Comparison of ENCODE assay signal across 25 mouse cellular contexts in the genomic region with DNA sequence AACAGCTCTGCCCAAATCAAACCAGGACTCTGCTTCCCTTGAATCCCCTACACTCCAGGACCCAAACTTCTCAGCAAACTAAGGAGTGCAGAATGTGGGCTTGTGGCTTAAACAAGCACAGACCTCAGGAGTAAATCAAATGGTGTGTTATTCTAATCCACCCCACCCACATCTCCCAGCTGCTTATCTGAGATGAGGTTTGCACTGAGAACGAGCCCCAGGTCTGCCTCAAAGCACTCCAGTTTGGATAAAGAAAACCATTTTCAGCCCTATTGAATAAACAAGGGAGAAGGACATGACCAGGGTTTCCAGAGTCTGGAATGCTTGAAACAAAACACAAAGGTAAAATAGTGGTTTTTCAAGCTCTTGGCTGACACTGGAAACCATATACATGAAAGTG.
A peak's percentile ranks its signal among the peaks of the same experiment; 100 is the strongest.
DNase-seq lines count a peak whose midpoint lies in the region; ATAC-seq and TF ChIP-seq lines count a peak whose summit lies in the region.
"Had no signal": no experiment of that assay in that cellular context is flagged by ENCODE, and none has a peak within 500 bp of the region (broad histone marks: within the 10 kb centered on the region; RNA-seq: fewer than 3 reads in every experiment).

No protein-coding gene starts in this region.

- in situ Hi-C loops in ES-E14 (cut with MboI; ENCODE audit: low sequenced_read_pairs in 2 of 2, unreplicated experiment in 2 of 2) = no loop called here

- H3K4me3 ChIP-seq in kidney, embryonic 15.5 days (replicated peaks) = no peak overlapping the region
- H3K4me3 ChIP-seq in ES-E14 (ENCODE audit: insufficient read depth in 1 of 2, low read depth in 1 of 2, low read length in 2 of 2, poor library complexity in 1 of 2, severe bottlenecking in 1 of 2) = no peak overlapping the region
- H3K4me3 ChIP-seq in stomach, embryonic 15.5 days (replicated peaks) = no peak overlapping the region
- no peak overlapping the region for H3K4me3 ChIP-seq in stomach, postnatal 0 days (ENCODE audit: low read depth, low read length)
- H3K4me3 ChIP-seq: embryonic facial prominence, embryonic 13.5 days; embryonic facial prominence, embryonic 15.5 days; erythroblast, embryonic 14.5 days; forebrain, embryonic 13.5 days; forebrain, embryonic 15.5 days had no signal

- 9% methylated on average over 1 of the region's 1 CpGs for WGBS in kidney, embryonic 15.5 days
- WGBS in stomach, embryonic 15.5 days = 7% methylated on average over 1 of the region's 1 CpGs
- WGBS in stomach, postnatal 0 days = 13% methylated on average over 1 of the region's 1 CpGs

- TF ChIP-seq EP300 in stomach, postnatal 0 days (optimal IDR thresholded peaks at IDR 0.05) = no peak

- H3K4me2 ChIP-seq in kidney, embryonic 15.5 days = no peak overlapping the region
- no peak overlapping the region for H3K4me2 ChIP-seq in stomach, embryonic 15.5 days
- no peak overlapping the region for H3K4me2 ChIP-seq in stomach, postnatal 0 days (replicated peaks; ENCODE audit: low read depth)
- H3K4me2 ChIP-seq: embryonic facial prominence, embryonic 13.5 days; embryonic facial prominence, embryonic 15.5 days; forebrain, embryonic 13.5 days; forebrain, embryonic 15.5 days had no signal

- 0 out of 2 replicates have a peak overlapping the region, but pooled peaks have one; percentile 0 for H3K27ac ChIP-seq in kidney, embryonic 15.5 days
- no peak overlapping the region for H3K27ac ChIP-seq in ES-E14 (ENCODE audit: insufficient read depth, low read depth, low read length, poor library complexity, severe bottlenecking)
- H3K27ac ChIP-seq in stomach, embryonic 15.5 days = no peak overlapping the region
- H3K27ac ChIP-seq in stomach, postnatal 0 days (replicated peaks) = no peak overlapping the region
- H3K27ac ChIP-seq: embryonic facial prominence, embryonic 13.5 days; embryonic facial prominence, embryonic 15.5 days; forebrain, embryonic 13.5 days; forebrain, embryonic 15.5 days had no signal

- H3K9me3 ChIP-seq in kidney, embryonic 15.5 days (replicated peaks) = no peaks in the 10 kb centered on the region
- no peaks in the 10 kb centered on the region for H3K9me3 ChIP-seq in ES-E14 (ENCODE audit: control insufficient read depth, insufficient read depth, low read depth, low read length)
- H3K9me3 ChIP-seq in stomach, embryonic 15.5 days = no peaks in the 10 kb centered on the region
- H3K9me3 ChIP-seq in stomach, postnatal 0 days (ENCODE audit: control insufficient read depth, low read length) = no peaks in the 10 kb centered on the region
- H3K9me3 ChIP-seq: embryonic facial prominence, embryonic 13.5 days; embryonic facial prominence, embryonic 15.5 days; forebrain, embryonic 13.5 days; forebrain, embryonic 15.5 days had no signal

- peaks cover 3% of the 10 kb centered on the region; the same call in 1 of the 2 replicates for H3K27me3 ChIP-seq in kidney, embryonic 15.5 days
- H3K27me3 ChIP-seq in stomach, embryonic 15.5 days (replicated peaks) = no peaks in the 10 kb centered on the region
- H3K27me3 ChIP-seq in stomach, postnatal 0 days (ENCODE audit: control insufficient read depth, insufficient read depth, low read length) = no peaks in the 10 kb centered on the region
- H3K27me3 ChIP-seq: embryonic facial prominence, embryonic 13.5 days; embryonic facial prominence, embryonic 15.5 days; forebrain, embryonic 15.5 days had no signal

- H3K9ac ChIP-seq in kidney, embryonic 15.5 days = no peak overlapping the region
- no peak overlapping the region for H3K9ac ChIP-seq in ES-E14 (ENCODE audit: insufficient read depth, low read depth, low read length, poor library complexity, severe bottlenecking)
- H3K9ac ChIP-seq in stomach, embryonic 15.5 days = no peak overlapping the region
- no peak overlapping the region for H3K9ac ChIP-seq in stomach, postnatal 0 days (ENCODE audit: low read length)
- H3K9ac ChIP-seq: embryonic facial prominence, embryonic 13.5 days; embryonic facial prominence, embryonic 15.5 days; forebrain, embryonic 13.5 days; forebrain, embryonic 15.5 days had no signal

- H3K36me3 ChIP-seq in kidney, embryonic 15.5 days = no peaks in the 10 kb centered on the region
- no peaks in the 10 kb centered on the region for H3K36me3 ChIP-seq in ES-E14 (ENCODE audit: control insufficient read depth, insufficient read depth, low read length, poor library complexity, severe bottlenecking)
- no peaks in the 10 kb centered on the region for H3K36me3 ChIP-seq in stomach, embryonic 15.5 days
- H3K36me3 ChIP-seq in stomach, postnatal 0 days (ENCODE audit: control insufficient read depth, insufficient read depth, low read length) = no peaks in the 10 kb centered on the region
- H3K36me3 ChIP-seq: embryonic facial prominence, embryonic 13.5 days; embryonic facial prominence, embryonic 15.5 days; forebrain, embryonic 15.5 days had no signal

- peaks cover 20% of the 10 kb centered on the region for H3K4me1 ChIP-seq in kidney, embryonic 15.5 days
- H3K4me1 ChIP-seq in ES-E14 (ENCODE audit: control insufficient read depth in 2 of 2, insufficient read depth in 2 of 2, low read length in 2 of 2, poor library complexity in 1 of 2) = no peaks in the 10 kb centered on the region
- H3K4me1 ChIP-seq in stomach, embryonic 15.5 days = no peaks in the 10 kb centered on the region
- peaks cover 4% of the 10 kb centered on the region; the same call in 1 of the 2 replicates for H3K4me1 ChIP-seq in stomach, postnatal 0 days (replicated peaks; ENCODE audit: control insufficient read depth, insufficient read depth)
- H3K4me1 ChIP-seq: embryonic facial prominence, embryonic 15.5 days had no signal

- TF ChIP-seq CTCF in stomach, postnatal 0 days (IDR thresholded peaks at IDR 0.05; ENCODE audit: low read depth) = no peak

- ATAC-seq in kidney, embryonic 15.5 days (replicated peaks; ENCODE audit: low FRiP score) = no peak
- ATAC-seq in stomach, embryonic 15.5 days (ENCODE audit: insufficient read depth, low FRiP score, low read depth) = peak; percentile 65
- no peak for ATAC-seq in stomach, postnatal 0 days (ENCODE audit: low FRiP score, low TSS enrichment)
- ATAC-seq in monocyte, adult 5-6 weeks (replicated peaks; ENCODE audit: insufficient number of reproducible peaks, low FRiP score, low TSS enrichment, poor library complexity, severe bottlenecking) = no peak
- ATAC-seq in erythroid progenitor cell, adult 5-6 weeks (replicated peaks; ENCODE audit: low FRiP score, poor library complexity, severe bottlenecking) = no peak
- ATAC-seq in frontal cortex, adult (ENCODE audit: low TSS enrichment) = no peak
- ATAC-seq: CD4-positive, CD25-positive, alpha-beta regulatory T cell, adult 4 months; forebrain, embryonic 13.5 days; forebrain, embryonic 15.5 days had no signal

- DNase-seq in kidney, postnatal 14 days = no peak
- no peak for DNase-seq in ES-E14 (ENCODE audit: low read depth, low spot score)
- DNase-seq in stomach, postnatal 0 days (ENCODE audit: low spot score) = peak; percentile 17
- DNase-seq: adrenal gland, adult 2 months; adrenal gland, postnatal 10 days; adrenal gland, postnatal 25 days; B cell, adult 2 months; cerebellum, adult 11 months; cerebellum, adult 18-20 months; cerebellum, adult 8-10 months; cerebellum, adult 9-11 months; cerebellum, postnatal 14 days; cerebellum, postnatal 36 days; embryo, embryonic 11 days had no signal

TF ChIP-seq in ES-E14, 5 proteins besides CTCF, POLR2A, EP300 and RAD21:
- TF ChIP-seq MAFK (IDR thresholded peaks at IDR 0.05; ENCODE audit: insufficient read depth, low read depth, low read length) (no peak), ZC3H11A (IDR thresholded peaks at IDR 0.05; ENCODE audit: borderline replicate concordance, low read depth, low read length) (0 out of 2 replicates have a peak, but pooled peaks have one; percentile 2)
